Mouse (Mus musculus): ENCODE measurements around the gene Faap100. TPM values are rescaled to one million over a fixed set of nuclear protein-coding genes. Genes with fewer than 3 reads are reported as not detected.

The Faap100 gene
- polyA plus RNA-seq, 1 experiment from 2014 or later: 33.0 TPM

DNA sequence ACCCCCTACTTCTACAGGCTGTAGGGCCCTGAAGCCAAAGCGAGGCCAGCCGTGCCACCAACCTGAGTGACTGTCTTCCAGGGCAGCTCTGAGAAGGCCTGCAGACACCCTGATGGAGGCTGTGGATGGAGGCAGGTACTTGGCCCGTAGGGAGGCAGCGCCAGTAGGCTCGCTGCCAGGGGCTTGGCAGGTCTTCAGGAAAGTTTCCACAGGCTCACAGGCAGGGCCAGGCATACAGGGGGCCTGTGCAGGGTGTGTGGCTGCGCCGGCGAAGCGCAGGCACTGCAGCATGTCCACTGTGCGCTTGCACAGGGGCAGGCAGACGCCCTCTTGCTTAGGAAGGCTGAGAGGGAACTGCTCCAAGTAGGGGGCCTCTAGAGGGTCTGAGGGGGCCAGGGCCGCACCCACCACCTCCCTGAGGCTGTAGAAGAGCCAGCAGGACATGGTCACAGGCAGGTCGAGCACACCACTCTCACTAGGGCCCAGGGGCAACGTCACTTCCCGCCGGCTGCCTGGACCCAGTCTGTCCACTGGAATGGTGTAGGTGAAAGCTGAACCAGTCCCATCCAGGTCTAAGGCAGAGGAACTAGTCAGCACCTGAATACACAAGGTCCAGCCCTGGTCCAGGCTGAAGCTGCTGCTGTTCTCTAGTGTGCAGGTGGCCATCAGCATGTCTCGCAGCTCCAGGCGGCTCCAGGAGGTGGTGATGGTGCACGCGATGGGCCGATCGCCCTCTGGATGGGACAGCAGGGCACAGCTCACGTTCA lies 4.6 kb downstream of the Faap100 start:
- Histone ChIP-seq H3K9me3 (no peaks in the 10 kb centered on the region), H3K27ac (no peak overlapping the region), H3K9ac (no peak overlapping the region), H3K27me3 (replicated peaks) (no peaks in the 10 kb centered on the region), H3K36me3 (peaks cover 37% of the 10 kb centered on the region; the same call in 1 of the 2 replicates), H3K4me3 (replicated peaks) (no peak overlapping the region), H3K4me2 (no peak overlapping the region), H3K4me1 (peaks cover 30% of the 10 kb centered on the region)
- 84% methylated on average over 23 of the region's 23 CpGs for WGBS
- no peak for ATAC-seq (ENCODE audit: insufficient read depth, low FRiP score, low read depth)

DNA sequence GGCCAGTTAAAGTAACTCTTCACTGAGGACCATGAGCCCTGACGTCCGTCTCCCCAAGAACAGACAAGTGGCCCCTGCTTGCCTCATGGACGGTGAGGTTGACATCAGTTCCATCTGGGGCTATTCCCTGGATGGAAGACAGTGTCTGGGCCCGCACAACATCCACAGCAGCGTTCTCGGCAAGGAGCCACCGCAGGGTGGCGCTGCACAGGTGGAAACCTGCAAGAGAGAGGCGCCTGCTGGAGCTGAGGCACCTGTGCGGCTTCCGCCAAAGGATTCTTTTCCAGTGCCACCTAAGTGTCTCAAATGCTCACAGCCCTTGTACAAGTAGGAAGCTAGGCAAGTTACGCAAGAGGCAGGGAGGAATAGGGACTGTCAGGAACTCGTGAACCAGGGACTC lies 5.5 kb downstream of the Faap100 start:
- H3K36me3 ChIP-seq: peaks cover 37% of the 10 kb centered on the region; the same call in 1 of the 2 replicates
- H3K9ac ChIP-seq: no peak overlapping the region
- H3K27me3 ChIP-seq (replicated peaks): no peaks in the 10 kb centered on the region
- ATAC-seq (ENCODE audit: insufficient read depth, low FRiP score, low read depth): no peak
- H3K4me1 ChIP-seq: peaks cover 26% of the 10 kb centered on the region
- H3K9me3 ChIP-seq: no peaks in the 10 kb centered on the region
- H3K4me2 ChIP-seq: no peak overlapping the region
- no peak overlapping the region for H3K4me3 ChIP-seq (replicated peaks)
- no peak overlapping the region for H3K27ac ChIP-seq
- 64% methylated on average over 13 of the region's 13 CpGs for WGBS

DNA sequence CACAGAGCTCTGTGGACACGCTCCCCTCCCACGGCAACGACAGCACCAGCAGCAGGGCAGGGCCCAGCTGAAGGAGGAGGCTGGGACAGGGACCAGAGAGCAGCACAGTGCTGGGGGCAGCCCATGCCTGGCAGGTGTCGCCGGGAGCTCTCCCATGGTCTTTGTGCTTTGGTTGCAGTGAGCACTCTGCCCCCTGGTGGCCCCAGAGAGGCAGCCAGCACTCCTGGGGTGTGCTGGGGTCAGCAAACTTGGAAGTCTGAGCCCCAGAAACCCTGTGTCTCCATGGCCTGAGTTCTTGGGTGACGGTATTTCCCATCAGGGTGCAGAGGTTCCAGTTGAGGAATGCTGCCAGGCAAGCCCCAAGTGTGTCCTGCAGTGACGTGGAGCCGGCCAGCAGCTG lies 8.9 kb downstream of the Faap100 start:
- Histone ChIP-seq H3K9me3 (no peaks in the 10 kb centered on the region), H3K4me1 (0 out of 2 replicates have a peak, but pooled peaks cover 21% of the 10 kb centered on the region), H3K4me3 (replicated peaks) (no peak overlapping the region), H3K27me3 (replicated peaks) (no peaks in the 10 kb centered on the region), H3K36me3 (peaks cover 23% of the 10 kb centered on the region; the same call in 1 of the 2 replicates), H3K27ac (peak overlapping the region; percentile 50), H3K4me2 (no peak overlapping the region), H3K9ac (no peak overlapping the region)
- 33% methylated on average over 8 of the region's 8 CpGs for WGBS
- peak; percentile 37; the same call in 1 of the 2 replicates for ATAC-seq (ENCODE audit: insufficient read depth, low FRiP score, low read depth)

DNA sequence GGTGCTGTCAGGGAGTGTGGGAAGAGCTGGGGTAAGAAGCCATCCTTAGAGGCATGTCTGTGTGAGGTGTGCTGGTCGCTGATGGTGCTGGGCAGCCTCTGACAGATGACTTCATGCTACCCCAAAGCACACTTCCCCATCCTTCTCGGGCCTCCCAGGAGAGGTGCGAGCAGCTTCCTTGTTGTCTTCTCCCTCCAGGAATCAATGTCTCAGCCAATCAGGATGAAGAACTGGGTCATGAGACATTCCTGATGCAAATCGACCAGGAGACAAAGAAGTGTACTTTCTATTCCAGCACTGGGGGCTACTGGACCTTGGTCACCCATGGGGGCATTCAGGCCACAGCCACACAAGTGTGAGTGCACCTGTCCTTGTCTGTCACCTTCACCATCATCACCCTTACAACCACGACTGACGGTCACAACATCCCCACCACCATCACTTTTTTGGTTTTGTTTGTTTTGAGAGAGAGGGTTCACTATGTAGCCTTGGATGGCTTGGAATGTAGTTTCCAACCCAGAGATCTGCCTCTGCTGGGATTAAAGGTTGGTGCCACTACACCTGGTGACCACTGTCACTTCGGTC lies 12.0 kb downstream of the Faap100 start:
- H3K4me1 ChIP-seq: 0 out of 2 replicates have a peak, but pooled peaks cover 18% of the 10 kb centered on the region
- 29% methylated on average over 7 of the region's 7 CpGs for WGBS
- H3K36me3 ChIP-seq: 0 out of 2 replicates have a peak, but pooled peaks cover 6% of the 10 kb centered on the region
- no peaks in the 10 kb centered on the region for H3K9me3 ChIP-seq
- H3K9ac ChIP-seq: no peak overlapping the region
- H3K27me3 ChIP-seq (replicated peaks): no peaks in the 10 kb centered on the region
- ATAC-seq (ENCODE audit: insufficient read depth, low FRiP score, low read depth): no peak
- no peak overlapping the region for H3K27ac ChIP-seq
- no peak overlapping the region for H3K4me3 ChIP-seq (replicated peaks)
- no peak overlapping the region for H3K4me2 ChIP-seq

DNA sequence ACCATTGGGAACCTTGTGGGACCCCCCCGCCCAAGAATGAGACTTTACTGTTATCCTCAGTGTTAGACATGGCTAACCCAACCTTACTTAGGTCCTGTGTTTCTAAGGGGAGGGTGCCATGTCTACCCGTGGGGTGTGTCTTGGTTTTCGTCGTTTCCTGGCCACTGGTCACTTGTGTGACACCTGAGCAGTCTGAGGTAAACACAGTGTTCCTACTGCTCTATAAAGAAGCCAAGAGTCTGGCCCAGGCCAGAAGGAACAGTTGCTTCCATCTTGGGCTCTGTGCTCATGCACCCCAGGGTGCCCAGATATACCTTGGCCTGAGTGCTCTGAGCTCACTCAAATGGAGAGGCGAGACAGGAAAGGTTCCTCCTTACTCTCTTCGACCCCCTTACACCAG lies 15.7 kb downstream of the Faap100 start:
- Histone ChIP-seq H3K9ac (no peak overlapping the region), H3K4me1 (peaks cover 24% of the 10 kb centered on the region), H3K4me3 (replicated peaks) (no peak overlapping the region), H3K36me3 (no peaks in the 10 kb centered on the region), H3K4me2 (no peak overlapping the region), H3K27ac (no peak overlapping the region), H3K27me3 (replicated peaks) (no peaks in the 10 kb centered on the region), H3K9me3 (no peaks in the 10 kb centered on the region)
- no peak for ATAC-seq (ENCODE audit: insufficient read depth, low FRiP score, low read depth)
- WGBS: 79% methylated on average over 6 of the region's 6 CpGs

DNA sequence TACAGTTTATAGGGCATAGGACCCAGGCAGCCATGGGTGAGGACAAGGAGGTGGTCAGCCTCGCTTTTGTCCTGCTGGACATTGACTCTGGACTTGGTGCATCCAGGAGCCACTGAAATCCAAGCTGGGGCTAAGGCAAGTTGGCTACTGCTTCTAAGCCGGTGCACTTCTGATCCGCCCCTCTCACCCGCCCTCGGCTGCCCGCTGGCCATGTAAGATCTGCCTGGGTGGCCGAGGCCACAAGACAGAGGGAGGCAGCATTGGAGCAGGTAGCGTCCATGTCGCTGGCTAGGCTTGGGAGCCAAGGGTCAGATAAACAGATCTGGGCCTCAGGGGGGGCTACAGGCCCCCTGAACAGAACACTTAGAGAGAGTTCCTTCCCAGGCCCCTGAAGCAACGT lies 17.3 kb downstream of the Faap100 start, which contains the start of gene Fscn2:
Fscn2 (plus strand) TSS at position 240 of the 400 bp plus-strand sequence.
- no peak within 1 kb of the TSS for H3K27ac ChIP-seq

DNA sequence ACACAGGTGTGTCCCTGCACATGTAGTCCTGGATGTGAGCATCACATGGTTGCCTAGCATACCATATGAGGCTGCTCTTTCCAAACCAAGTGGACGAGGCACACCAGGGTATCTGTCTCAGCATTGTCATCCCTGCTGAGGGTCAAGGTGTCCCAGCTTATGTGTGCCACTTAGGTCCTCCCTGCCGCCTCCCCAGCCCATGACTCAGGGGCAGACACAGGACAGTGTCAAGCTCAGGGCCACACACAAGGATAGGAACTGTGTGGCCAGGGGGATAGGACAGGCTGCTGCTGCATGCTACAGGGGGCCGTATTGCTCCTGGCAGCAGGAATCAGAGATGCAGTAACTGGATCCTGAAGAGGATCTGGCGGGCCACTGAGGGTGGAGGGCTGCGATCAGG lies 17.8 kb downstream of the Faap100 start:
- Histone ChIP-seq H3K4me1 (peaks cover 36% of the 10 kb centered on the region), H3K36me3 (no peaks in the 10 kb centered on the region), H3K4me3 (replicated peaks) (no peak overlapping the region), H3K4me2 (no peak overlapping the region), H3K27me3 (replicated peaks) (no peaks in the 10 kb centered on the region), H3K27ac (no peak overlapping the region), H3K9ac (no peak overlapping the region), H3K9me3 (no peaks in the 10 kb centered on the region)
- no peak for ATAC-seq (ENCODE audit: insufficient read depth, low FRiP score, low read depth)
- 79% methylated on average over 5 of the region's 5 CpGs for WGBS

More for the DNA sequence above, 17.3 kb downstream of the Faap100 start, which contains the start of gene Fscn2:
- H3K4me2 ChIP-seq: no peak within 1 kb of the TSS; the same call in 1 of the 2 replicates
- H3K4me3 ChIP-seq (replicated peaks): no peak within 1 kb of the TSS
- no peak within 1 kb of the TSS for H3K9ac ChIP-seq
- H3K27me3 ChIP-seq (replicated peaks): no peaks in the 10 kb centered on the region
- peaks cover 36% of the 10 kb centered on the region for H3K4me1 ChIP-seq
- H3K36me3 ChIP-seq: no peaks in the 10 kb centered on the region
- WGBS: 60% methylated on average over 10 of the region's 10 CpGs
- no peak for ATAC-seq (ENCODE audit: insufficient read depth, low FRiP score, low read depth)
- H3K9me3 ChIP-seq: no peaks in the 10 kb centered on the region

DNA sequence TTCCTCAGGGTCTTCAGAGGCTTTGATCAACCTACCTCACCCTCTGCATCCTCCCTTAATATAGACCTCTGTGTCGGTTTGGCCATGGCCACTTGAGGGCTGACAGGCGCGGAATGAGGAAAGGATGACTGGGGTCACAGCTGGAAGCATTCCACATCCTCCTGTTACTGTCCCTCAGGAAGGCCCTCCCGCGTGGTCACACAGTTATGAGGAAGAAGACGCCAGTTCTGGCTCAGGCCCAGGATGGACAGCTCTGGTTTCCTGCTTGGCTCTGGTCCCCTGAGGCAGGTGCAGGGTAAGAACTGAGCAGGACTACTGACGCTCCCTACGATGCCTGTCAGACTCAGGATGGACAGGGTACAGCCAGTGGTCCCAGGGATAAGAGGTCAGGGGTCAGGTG lies 18.5 kb downstream of the Faap100 start:
- peaks cover 43% of the 10 kb centered on the region for H3K4me1 ChIP-seq
- H3K9me3 ChIP-seq: no peaks in the 10 kb centered on the region

DNA sequence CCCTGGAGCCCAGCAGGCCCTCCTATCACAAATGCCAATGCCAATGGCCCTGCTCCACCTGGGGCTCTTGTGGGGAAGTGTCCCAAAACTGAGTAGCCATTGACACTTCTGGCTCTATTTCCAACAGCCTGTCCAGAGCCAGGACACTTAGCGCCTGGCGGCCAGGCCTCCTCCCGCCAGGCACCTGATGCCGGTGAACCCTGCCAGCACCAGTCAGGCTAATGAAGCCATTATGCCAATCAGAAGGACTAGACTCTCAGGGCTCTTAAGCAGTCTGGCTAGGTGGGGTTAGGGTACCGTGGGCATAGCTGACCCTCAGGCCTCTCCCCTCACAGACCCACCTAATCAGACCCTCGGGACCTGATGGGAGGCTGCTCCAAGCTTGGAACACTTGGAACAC lies 19.2 kb downstream of the Faap100 start:
- 80% methylated on average over 6 of the region's 6 CpGs for WGBS

More for the DNA sequence above, 18.5 kb downstream of the Faap100 start:
- no peak overlapping the region for H3K4me3 ChIP-seq (replicated peaks)
- WGBS: 54% methylated on average over 8 of the region's 8 CpGs
- no peak overlapping the region; the same call in 1 of the 2 replicates for H3K4me2 ChIP-seq
- no peak overlapping the region for H3K27ac ChIP-seq
- H3K36me3 ChIP-seq: no peaks in the 10 kb centered on the region
- no peak overlapping the region for H3K9ac ChIP-seq
- no peaks in the 10 kb centered on the region for H3K27me3 ChIP-seq (replicated peaks)
- no peak for ATAC-seq (ENCODE audit: insufficient read depth, low FRiP score, low read depth)

DNA sequence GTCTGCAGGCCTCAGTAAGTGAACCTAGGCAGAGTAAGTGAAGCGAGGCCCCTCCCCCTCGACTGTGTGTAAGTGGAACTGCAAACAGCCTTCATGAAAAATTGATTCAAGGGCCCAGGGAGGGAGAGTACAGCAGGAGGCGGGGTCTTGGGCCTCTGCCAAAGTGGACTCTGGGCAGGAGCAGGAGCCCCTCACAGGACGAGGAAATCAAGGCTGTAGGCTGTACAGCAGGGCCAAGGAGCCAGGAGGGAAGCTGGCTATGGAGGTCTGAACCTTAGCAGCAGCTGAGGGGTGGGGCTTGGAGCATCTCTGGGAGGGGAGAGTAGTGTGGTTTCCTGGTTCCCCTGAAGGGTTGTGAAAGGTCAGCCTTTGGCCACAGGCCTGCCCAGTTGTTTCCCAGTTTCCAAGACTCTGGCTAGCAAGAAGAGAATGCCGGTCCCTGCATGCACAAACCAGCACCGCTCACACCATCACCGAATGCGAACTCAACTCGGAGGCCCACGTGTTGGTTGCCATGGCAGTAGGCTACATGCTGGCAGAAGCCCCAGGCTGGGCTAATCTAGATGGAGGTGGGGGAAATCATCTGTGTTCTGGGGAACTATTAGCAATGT lies 20.7 kb downstream of the Faap100 start:
- Histone ChIP-seq H3K4me3 (replicated peaks) (no peak overlapping the region; the same call in 1 of the 2 replicates), H3K9me3 (no peaks in the 10 kb centered on the region), H3K9ac (no peak overlapping the region), H3K27me3 (replicated peaks) (no peaks in the 10 kb centered on the region), H3K4me1 (peaks cover 63% of the 10 kb centered on the region), H3K4me2 (peak overlapping the region; percentile 41), H3K27ac (peak overlapping the region; percentile 93), H3K36me3 (no peaks in the 10 kb centered on the region)
- 6% methylated on average over 10 of the region's 10 CpGs for WGBS
- peak; percentile 76 for ATAC-seq (ENCODE audit: insufficient read depth, low FRiP score, low read depth)

More for the DNA sequence above, 19.2 kb downstream of the Faap100 start:
- Histone ChIP-seq H3K9ac (no peak overlapping the region), H3K4me2 (no peak overlapping the region), H3K36me3 (no peaks in the 10 kb centered on the region), H3K4me1 (peaks cover 49% of the 10 kb centered on the region), H3K27me3 (replicated peaks) (no peaks in the 10 kb centered on the region), H3K27ac (no peak overlapping the region), H3K9me3 (no peaks in the 10 kb centered on the region), H3K4me3 (replicated peaks) (no peak overlapping the region)
- ATAC-seq (ENCODE audit: insufficient read depth, low FRiP score, low read depth): no peak

DNA sequence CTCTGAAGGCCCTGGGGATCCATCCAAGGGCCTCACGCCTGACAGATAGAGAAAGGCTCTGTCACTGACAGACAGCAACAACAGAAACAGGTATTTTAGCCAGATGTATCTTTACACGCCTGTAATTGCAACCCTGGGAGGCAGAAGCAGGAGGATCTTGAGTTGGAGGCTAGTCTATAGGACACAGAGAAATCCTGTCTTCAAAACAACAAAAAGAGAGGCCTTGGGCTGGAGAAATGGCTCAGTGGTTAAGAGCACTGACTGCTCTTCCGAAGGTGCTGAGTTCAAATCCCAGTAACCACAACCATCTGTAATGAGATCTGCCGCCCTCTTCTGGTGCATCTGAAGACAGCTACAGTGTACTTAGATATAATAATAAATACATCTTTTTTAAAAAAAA lies 21.7 kb downstream of the Faap100 start:
- no peak overlapping the region for H3K9ac ChIP-seq
- peaks cover 68% of the 10 kb centered on the region for H3K4me1 ChIP-seq
- 87% methylated on average over 4 of the region's 4 CpGs for WGBS
- no peak for ATAC-seq (ENCODE audit: insufficient read depth, low FRiP score, low read depth)
- H3K27ac ChIP-seq: peak overlapping the region; percentile 93
- H3K4me2 ChIP-seq: no peak overlapping the region
- no peaks in the 10 kb centered on the region for H3K27me3 ChIP-seq (replicated peaks)
- H3K9me3 ChIP-seq: no peaks in the 10 kb centered on the region
- H3K4me3 ChIP-seq (replicated peaks): no peak overlapping the region
- H3K36me3 ChIP-seq: no peaks in the 10 kb centered on the region

Data from stomach, embryonic 15.5 days (tissue).